Mouse (Mus musculus) layer of hippocampus, adult 18-20 months (tissue): ENCODE measurements around the gene Tmem131. TPM values are rescaled to one million over a fixed set of nuclear protein-coding genes. Genes with fewer than 3 reads are reported as not detected.
A peak's percentile ranks its signal among the peaks of the same experiment; 100 is the strongest.
"Not testable (repeated sequence)": the region's sequence is repeated elsewhere in the genome, so short reads cannot be mapped to it uniquely, and the experiment has no call there.

Experiments
- DNase-seq, 2 experiments: peaks; one replicate each; pipeline ENCODE4 v3.0.0; 2022; ENCODE audit warnings: low spot score in 2 of 2
- total RNA-seq, 2 experiments: library from RNA; stranded (reverse); gene quantifications; 2 replicates each; pipeline ENCODE4 v1.2.3; 2021

Gene Tmem131
- total RNA-seq, 2 experiments from 2014 or later: 51.2 to 55.0 TPM

DNA sequence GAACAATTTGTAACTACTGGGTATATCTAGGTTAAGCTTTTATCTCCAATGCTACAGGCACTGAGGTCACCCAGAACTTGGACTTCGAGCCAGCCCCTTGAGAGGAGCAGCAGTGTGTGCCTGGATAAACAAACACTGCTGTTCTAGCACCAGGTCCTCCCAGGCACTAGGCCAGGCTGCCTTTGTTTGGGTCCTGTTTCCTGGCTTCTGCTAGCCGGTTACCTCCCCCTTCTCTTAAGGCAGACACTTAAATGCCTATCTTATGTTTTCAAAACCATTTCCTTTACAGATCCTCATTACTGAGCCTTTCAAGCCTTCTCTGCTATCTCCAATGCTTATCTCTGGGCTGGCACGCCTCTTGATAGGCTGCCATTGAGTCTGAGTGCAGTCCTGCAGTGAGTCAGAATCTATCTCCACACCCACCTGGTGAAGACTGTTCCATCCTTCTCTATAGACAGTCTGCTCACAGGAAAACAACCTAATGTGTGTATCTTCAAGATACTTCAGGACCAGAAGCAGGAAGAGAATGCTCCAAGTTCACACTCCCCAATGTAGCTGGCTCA is 23.2 kb downstream of the Tmem131 start:
- peak in 1 of 2 experiments; percentile 36 for DNase-seq

DNA sequence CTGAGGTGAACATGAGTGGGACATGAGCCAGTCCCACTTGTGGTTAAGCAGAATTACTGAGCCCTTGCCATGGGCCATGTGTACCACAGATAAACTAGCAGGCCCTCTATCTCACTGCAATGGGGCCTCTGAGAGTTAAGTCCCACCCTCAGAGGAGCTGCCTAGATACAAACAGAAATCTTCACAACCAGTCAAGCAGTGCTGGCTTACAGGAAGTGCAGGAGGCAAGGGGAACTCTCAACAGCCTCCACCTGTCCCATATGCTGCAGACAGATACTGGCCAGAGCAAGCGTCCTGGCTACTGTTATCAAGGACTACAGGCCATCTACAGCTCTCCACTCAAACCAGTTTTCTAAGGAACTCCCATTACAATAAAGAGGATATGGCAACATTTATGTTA is 23.7 kb downstream of the Tmem131 start:
- no peak for DNase-seq

DNA sequence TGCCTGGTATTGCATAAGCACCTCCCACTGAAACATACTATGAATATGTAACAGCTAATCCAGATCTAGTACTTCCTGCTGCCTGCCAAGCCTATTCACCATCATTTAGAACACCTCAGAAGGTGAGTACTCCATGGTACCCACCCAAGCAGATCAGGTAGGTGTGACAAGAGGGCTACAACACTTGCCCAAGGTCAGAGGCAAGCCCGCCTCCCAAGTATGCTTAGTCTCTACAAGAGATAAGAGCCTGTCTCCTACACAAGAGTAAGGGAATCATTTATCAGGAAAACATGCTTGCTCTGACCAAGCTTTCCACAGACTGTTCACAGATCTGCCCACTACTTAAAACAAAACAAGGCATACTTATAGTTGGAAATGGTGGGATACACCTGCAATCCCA is 26.0 kb downstream of the Tmem131 start:
- DNase-seq: no peak

DNA sequence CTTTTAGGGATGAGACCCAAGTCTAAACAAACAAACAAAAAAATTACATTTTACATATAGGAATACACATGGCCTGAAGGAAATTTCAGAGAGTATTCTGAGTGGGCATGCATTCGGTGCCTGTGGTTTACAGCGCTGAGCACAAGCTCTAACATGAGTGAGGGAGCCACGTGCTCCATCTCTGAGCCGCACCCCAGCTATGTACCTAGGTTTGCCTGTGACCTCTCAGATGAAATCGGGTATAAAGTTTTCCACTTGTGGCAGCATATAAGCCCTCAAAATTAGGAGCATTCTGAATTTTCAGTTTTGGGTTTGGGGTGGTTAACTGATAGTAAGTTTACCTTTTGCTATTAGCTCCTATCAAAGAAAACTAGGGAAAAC is 28.3 kb downstream of the Tmem131 start:
- no peak for DNase-seq

DNA sequence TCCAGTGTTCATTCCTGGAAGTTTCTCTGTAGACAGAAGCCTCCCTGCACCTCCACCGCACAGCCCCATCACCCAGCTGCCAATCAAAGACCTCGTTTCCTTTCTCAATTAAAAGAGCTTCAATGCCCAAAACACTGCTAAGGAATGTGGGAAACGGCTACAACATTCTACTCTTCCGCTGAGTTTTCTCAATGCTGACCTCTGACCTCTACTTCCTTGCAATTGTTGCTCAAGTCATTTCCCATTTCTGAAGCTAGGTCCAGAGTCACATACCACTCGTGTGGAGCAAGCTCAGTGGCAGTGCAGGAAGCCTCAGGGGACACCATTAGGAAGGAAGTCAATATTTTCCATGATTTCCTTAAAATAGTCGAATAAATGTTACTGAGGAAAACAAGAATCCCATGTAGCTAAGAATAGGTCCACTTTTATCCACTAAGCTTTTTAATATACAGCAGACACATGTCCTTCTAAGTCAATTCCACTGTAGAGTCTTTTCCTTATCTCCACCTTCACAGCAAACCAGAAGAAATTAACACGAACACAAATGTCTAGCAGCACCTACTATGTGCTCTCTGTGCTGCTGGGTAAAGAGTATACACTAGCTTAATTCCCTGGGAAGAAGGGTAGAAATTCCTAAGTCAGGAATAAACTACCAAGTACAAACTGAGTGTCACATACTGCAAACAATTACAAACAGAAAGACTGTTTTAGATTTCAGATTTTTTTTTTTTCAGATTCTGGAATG is 28.8 kb downstream of the Tmem131 start:
- no peak for DNase-seq

DNA sequence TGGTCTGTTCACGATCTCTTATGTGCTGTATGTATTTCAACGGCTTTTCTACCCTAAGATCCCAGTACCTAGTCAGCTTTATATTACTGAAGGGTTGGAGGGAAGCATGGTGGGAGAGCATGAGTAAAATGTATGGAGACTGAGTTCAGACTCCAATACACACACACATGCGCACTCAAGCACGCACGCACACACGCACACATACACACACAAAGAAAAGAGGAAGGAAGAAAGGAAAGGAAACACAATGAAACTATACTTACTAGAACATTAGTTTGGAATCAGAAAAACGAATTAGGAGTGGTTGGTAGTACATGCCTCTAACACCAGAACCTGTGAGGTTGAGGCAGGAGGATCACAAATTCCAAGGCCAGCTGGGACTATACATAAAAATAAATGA is 29.7 kb downstream of the Tmem131 start:
- DNase-seq: no peak

DNA sequence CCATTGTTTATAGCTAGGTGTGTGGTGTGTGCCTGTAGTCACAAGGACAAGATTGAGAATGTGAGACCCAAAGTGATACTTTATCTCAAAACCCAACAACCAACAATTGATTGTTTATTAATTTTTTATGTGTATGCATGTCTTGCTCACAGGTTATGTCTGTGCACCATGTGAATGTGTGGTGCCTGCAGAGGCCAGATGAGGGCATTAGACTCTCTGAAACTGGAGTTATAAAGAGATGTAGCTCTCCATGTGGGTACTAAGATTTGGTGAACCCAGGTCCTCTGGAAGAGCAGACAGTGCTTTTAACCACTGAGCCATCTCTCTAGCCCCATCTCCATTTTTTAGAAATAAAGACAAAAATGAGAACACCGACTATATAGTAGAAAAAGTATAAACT is 31.2 kb downstream of the Tmem131 start:
- DNase-seq: no peak

DNA sequence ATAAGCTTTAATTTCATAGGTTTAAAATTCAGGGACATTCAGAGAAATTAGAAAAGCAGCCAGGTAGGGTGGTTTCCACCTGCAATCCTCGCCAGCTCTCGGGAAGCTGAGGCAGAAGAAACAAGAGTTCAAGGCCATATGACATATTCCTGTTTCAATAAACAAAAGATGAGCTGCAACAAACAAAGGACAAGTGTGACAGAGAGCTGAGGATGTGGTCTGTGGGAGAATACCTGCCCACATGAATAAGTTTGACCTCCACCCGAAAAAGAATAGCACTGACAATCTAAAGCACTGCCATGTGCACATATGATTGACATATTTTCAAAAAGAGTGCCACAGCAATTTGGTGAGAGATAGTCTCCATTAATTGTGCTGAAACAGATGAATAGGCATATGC is 31.9 kb downstream of the Tmem131 start:
- DNase-seq: no peak

DNA sequence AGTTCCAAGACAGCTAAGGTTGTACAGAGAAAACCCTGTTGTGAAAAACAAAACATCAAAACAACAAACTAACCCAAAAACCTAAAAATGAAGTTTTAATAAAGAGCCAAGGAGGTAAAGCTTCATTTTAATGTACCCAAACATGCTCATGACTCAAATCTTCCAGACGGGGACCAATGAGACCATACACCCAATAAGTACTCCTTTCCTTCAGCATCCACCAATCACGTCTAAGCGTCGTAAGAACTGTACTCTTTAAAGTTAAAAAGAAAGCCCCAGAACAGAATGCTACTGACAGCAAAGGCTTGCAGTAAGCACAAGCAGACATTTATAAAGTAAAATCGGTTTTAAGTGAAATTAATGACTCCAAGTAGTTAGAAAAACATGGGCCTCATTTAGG is 33.1 kb downstream of the Tmem131 start:
- no peak for DNase-seq

DNA sequence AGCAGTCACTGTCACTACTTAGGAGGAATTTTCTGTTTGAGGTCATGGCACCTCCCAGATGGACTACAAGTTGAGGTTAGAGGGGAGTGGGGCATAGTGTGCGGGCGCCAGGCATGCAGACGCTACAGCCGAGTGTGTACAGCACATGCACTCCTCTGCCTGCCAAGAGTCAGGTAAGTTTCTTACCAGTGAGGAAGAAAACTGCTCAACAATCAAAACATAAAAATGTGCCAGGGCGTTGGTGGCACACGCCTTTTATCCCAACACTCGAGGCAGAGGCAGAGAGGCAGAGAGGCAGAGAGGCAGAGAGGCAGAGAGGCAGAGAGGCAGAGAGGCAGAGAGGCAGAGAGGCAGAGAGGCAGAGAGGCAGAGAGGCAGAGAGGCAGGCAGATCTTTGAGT is 33.5 kb downstream of the Tmem131 start:
- DNase-seq: not testable (repeated sequence)

DNA sequence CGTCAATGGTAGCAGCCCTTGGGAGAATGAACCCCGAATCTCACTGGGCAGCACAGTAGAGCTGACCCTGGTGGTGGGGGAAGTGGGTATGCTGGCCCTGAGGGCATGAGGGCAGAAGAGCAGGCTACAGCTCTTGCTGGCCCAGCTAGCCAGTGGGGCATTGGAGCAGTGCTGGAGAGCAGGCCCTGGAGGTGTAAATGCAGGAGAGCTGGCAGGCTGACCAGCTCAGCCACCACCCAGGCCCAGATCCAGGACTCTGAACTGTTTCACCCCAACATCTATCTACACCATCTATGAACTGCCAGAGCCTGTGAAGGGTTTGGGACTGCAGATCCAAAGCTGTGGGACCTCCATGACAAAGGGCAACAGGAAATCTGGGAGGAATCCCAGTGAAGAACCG is 38.2 kb downstream of the Tmem131 start:
- DNase-seq: no peak

DNA sequence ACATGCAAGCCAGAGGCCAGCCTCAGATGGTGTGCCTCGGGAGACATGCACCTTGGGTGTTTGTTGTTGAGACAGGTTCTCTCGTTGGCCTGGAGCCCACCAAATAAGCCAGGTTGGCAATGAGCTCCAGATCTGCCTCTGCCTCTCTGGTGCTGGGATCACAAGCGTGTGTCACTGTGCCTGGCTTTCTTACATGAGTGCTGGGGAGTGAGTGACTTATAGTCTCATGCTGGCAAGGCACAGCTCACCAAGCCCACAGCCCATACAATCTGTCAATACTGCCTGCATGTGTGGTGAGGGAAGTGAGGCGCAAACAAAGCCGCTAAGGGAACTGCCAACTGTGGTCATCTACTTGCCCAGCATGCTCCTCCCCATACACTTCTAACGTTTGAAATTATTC is 39.0 kb downstream of the Tmem131 start:
- peak; percentile 30 to 51 for DNase-seq

DNA sequence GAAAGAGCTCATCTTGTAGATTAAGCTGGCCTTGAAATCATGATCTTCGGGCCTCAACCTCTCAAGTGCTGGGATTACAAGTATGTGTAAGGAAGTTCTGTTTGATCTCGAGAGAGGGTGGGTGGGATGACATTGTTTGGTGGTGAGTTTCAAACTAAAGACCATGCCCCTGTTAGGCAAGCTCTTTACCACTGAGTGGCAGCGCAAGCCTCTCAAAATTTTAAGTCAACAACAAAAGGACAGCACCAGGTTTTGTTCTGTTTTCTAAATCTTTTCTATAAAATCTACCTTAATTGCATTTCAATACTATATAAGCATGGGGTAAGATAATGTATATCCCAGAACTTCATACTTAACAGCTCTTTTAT is 39.4 kb downstream of the Tmem131 start:
- no peak for DNase-seq

DNA sequence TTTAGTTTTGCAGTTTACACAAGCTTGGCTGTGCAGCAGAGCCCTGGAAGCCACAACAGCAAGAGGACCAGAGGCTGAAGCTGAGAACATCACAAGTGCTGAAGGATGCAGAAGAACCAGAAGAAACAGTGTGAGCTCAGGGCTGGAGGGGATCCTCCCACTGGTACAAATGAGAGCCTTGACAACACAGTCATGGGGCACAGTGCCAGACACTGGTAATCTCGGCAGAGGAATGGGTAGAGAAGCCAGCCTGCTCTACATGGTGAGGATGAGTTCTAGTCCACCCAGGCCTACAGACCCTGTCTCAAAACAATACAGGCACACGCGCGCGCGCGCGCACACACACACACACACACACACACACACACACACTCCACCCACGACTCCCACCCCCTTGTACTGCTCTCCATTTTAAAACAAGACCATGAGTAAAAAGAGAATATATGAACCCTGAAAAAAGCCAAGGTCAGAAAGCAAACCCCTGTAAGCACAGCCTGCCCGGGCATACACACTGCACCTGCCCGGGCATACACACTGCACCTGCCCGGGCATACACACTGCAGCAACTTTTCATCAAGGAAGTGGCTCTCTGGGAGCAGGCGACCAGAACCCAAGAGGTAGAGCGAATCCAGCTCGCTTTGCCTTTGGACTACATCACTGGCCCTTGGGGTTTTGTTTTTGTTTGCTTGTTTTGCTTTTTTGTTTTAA is 39.9 kb downstream of the Tmem131 start:
- DNase-seq: peak in 1 of 2 experiments; percentile 38

DNA sequence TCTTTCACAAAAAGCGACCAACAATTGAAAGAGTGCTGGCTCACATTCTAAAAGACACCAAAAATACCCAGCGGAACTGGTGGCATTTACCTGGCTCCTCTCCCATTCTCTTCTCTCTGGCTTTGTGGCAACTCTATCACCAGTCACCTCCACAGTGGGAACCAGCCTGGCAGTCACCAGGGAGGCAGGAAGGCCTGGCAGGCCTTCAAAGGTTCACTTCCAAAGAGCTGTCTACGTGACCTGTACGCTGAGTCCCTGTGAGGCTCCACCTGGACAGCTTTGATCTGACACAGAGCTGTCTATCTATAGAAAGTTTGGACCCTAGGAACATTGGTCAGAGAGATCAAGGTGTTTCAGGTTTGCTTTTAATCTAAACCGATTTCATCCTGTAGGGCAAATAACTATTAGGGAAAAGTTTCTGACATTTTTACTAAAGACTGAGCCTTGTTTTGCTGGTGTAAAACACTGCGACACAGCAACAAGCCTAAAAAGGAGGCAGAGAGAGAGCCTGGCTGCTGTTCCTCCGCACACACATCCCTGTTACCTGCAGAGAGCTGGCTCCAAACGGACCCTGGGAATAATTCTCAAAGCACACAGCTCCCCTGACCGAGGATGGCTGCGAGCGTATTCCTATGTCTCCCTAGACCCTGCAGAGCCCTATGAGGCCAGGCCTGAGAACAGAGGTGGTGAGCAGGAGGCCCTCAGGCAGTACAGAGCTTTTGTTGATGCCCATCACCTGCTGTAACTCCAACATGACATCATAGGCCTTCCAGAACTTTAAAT is 40.7 kb downstream of the Tmem131 start:
- DNase-seq: no peak

DNA sequence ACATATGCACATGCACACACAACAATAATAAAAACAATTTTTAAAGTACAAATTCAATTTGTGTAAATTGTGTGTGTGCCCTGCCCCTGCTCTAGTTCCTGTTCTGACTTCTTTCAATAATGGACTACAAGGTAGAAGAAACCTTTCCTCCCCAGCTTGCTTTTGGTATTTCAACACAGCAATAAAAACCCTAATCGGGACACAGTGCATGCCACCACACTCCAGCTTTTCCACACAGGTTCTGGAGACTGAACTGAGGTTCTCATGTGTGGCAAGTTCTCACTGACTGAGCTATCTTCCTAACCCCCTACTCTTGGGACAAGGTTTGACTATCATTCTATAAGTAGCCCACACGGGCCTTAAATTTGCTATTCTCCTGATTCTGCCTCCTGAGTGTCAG is 43.8 kb downstream of the Tmem131 start:
- DNase-seq: no peak

DNA sequence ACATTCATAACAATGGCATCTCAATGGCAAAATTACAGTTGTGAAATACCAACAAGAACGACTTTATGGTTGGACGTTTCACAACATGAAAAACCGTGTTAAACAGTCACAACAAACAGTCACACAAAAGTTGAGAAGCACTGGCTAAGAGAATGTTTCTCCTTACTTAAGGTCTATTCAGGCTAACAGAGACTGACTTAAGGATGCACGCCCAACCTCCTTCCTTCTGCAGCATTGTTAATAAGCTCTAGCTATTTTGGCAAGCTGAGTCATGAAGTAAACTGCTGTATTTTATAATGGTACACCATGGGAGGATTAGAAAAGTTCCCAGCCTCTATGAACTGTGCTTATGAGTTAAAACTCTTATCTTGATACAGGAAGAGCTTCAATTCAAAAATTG is 47.0 kb downstream of the Tmem131 start:
- DNase-seq: no peak

DNA sequence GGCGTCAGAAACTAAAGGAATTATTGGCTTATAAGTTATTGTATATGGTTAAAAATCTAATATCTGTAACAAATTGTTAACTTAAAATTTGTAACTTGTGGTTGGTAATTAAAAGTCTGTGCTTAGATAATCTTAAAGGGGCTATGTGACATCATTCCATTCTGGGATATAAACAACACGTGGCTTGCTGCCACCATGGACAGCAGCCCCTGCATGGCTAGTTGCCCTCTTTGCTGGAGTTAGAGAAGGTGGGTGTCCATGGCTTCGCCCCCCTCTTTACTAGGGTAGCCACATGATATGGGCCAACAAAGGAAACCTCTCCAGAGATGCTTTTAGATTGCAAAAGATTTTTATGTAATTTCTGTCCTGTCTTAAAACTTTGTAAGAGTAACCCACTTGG is 48.0 kb downstream of the Tmem131 start:
- no peak for DNase-seq

DNA sequence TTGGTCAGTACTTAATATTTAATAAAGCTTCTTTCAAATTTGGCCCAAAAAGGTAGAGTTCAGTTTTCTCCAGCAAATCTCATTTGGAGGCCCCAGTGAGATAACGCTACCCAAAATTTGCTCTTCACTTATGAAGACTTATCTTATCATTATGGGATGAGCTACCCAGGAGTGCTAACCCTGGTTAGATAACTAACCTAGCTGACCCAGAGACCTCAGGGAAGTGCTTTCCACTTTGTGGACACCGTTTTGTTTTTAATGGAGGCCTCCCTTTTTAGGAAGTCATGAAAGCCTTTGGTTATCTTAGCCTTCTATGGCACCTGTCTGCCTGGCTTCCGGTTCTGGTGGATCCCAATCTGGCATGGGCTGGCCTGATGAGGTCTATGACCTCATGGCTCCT is 49.3 kb downstream of the Tmem131 start:
- no peak for DNase-seq

DNA sequence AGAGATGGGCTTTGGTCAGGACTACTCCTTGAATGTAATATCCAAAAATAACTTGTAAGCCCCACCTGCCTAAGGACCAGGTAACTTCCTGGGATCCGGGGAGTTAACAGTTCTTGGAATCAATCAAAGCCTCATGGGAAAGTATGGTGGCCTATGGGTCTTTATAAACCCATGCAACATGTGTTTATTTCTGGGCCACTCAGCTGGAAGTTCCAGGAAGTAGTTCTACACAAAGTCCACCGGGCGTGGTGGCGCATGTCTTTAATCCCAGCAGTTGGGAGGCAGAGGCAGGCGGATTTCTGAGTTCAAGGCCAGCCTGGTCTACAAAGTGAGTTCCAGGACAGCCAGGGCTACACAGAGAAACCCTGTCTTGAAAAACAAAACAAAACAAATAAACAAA is 49.7 kb downstream of the Tmem131 start:
- not testable (repeated sequence) for DNase-seq

DNA sequence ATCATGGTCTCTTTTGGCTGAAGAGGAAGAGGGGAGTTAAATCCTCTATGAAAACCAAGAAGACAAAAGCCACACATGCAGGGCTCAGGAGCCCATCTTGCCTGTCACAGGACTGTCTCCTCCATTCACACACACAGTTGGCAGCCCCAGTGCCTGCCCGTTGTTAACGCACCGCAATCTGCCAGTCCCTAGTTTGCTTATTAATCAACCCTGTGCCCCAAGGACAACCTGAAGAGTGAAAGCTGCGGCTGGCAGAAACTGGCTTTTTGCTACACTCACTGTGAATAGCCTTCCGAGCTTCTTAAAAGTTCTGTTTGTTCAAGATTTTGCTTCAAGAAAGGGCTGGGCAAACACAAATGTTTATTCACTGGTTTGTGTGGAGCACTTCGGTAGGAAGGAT is 50.3 kb downstream of the Tmem131 start:
- DNase-seq: no peak

DNA sequence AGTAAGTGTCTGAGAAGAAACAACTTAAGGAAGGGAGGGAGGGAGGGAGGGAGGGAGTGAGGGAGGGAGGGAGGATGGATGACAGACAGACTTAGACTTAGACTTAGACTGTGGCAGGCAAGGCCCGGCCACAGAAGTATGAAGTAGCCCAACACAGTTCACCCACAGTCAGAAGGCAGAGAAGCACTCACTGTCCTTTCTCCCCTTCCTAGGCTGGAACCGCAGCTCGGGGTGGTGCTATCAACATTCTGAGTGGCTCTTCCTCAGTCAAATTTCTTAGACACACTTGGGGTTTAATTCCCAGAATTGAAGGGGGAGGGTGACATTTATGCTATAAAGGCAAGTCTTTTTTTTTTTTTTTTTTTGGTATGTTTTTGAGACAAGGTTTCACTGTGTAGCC is 51.0 kb downstream of the Tmem131 start:
- no peak for DNase-seq
